Comparison of ENCODE assay signal across 10 mouse cellular contexts in genomic region chr1:165114460-165115175, GRCm38 (mm10). TPM values are rescaled to one million over a fixed set of nuclear protein-coding genes. Genes with fewer than 3 reads are reported as not detected.
DNase-seq lines count a peak whose midpoint lies in the region; ATAC-seq and TF ChIP-seq lines count a peak whose summit lies in the region.
"Had no signal": no experiment of that assay in that cellular context is flagged by ENCODE, and none has a peak within 500 bp of the region (broad histone marks: within the 10 kb centered on the region; RNA-seq: fewer than 3 reads in every experiment).

No protein-coding gene starts in this region.

- H3K4me3 ChIP-seq in kidney, adult 2 months (ENCODE audit: insufficient read depth, low read depth, low read length) = no peak overlapping the region
- H3K4me3 ChIP-seq in heart, embryonic 10.5 days = peak overlapping the region; percentile 36
- no peak overlapping the region for H3K4me3 ChIP-seq in limb, embryonic 14.5 days (replicated peaks; ENCODE audit: low read length)

- ATAC-seq in limb, embryonic 14.5 days (ENCODE audit: low FRiP score, low read depth) = no peak

- no peaks in the 10 kb centered on the region for H3K36me3 ChIP-seq in kidney, adult 2 months (ENCODE audit: control insufficient read depth, insufficient read depth, low read length)
- no peaks in the 10 kb centered on the region for H3K36me3 ChIP-seq in heart, embryonic 10.5 days
- no peaks in the 10 kb centered on the region for H3K36me3 ChIP-seq in limb, embryonic 14.5 days (ENCODE audit: control insufficient read depth, insufficient read depth, low read length)
- H3K36me3 ChIP-seq: G1E had no signal

- TF ChIP-seq CTCF in kidney, adult 2 months (conservative IDR thresholded peaks at IDR 0.05; ENCODE audit: insufficient read depth, insufficient read length, low read depth, low read length) = no peak

- H3K9ac ChIP-seq in limb, embryonic 14.5 days (ENCODE audit: low read depth, low read length, severe bottlenecking) = no peak overlapping the region

- peak; percentile 19 for DNase-seq in kidney, adult 2 months
- DNase-seq in kidney, postnatal 25 days = no peak
- peak; percentile 77 for DNase-seq in brain, adult 2 months (ENCODE audit: low read depth, low spot score)
- DNase-seq in heart, embryonic 10.5 days (ENCODE audit: low spot score) = peak; percentile 91
- DNase-seq in limb, embryonic 14.5 days (ENCODE audit: low spot score) = peak; percentile 33
- peak; percentile 52 for DNase-seq in naive thymus-derived CD4-positive, alpha-beta T cell, adult 2 months (ENCODE audit: low read depth)
- no peak for DNase-seq in adrenal gland, postnatal 14 days
- DNase-seq in right cerebral cortex, postnatal 4 days = no peak

- no peak for TF ChIP-seq POLR2A in kidney, adult 2 months (IDR thresholded peaks at IDR 0.05; ENCODE audit: low read depth, low read length)
- TF ChIP-seq POLR2A in limb, embryonic 14.5 days (IDR thresholded peaks at IDR 0.05; ENCODE audit: borderline replicate concordance, extremely low read depth, insufficient read depth, insufficient read length) = no peak

- no peaks in the 10 kb centered on the region for H3K27me3 ChIP-seq in kidney, adult 2 months (replicated peaks; ENCODE audit: control insufficient read depth, insufficient read depth, low read length)
- no peaks in the 10 kb centered on the region for H3K27me3 ChIP-seq in heart, embryonic 10.5 days (ENCODE audit: insufficient read depth, poor library complexity, severe bottlenecking)
- no peaks in the 10 kb centered on the region for H3K27me3 ChIP-seq in limb, embryonic 14.5 days (ENCODE audit: control insufficient read depth, insufficient read depth, low read length)

- H3K9me3 ChIP-seq in heart, embryonic 10.5 days = no peaks in the 10 kb centered on the region
- no peaks in the 10 kb centered on the region for H3K9me3 ChIP-seq in limb, embryonic 14.5 days (ENCODE audit: control insufficient read depth, low read length)
- H3K9me3 ChIP-seq: G1E had no signal

- H3K4me1 ChIP-seq in kidney, adult 2 months (ENCODE audit: control insufficient read depth, insufficient read depth, low read length) = no peaks in the 10 kb centered on the region
- H3K4me1 ChIP-seq in heart, embryonic 10.5 days = peaks cover 56% of the 10 kb centered on the region
- H3K4me1 ChIP-seq in limb, embryonic 14.5 days (ENCODE audit: control insufficient read depth, insufficient read depth, low read length) = no peaks in the 10 kb centered on the region

- H3K27ac ChIP-seq in kidney, adult 2 months (ENCODE audit: insufficient read depth, low read depth, low read length) = no peak overlapping the region
- H3K27ac ChIP-seq in heart, embryonic 10.5 days = peak overlapping the region; percentile 91
- no peak overlapping the region for H3K27ac ChIP-seq in limb, embryonic 14.5 days (replicated peaks; ENCODE audit: low read depth, low read length)

- H3K4me2 ChIP-seq in limb, embryonic 14.5 days (replicated peaks; ENCODE audit: low read depth, low read length, severe bottlenecking) = no peak overlapping the region

- WGBS in kidney, adult 2 months = 40% methylated on average over 17 of the region's 17 CpGs
- WGBS in heart, embryonic 10.5 days = 7% methylated on average over 17 of the region's 17 CpGs
- 44% methylated on average over 17 of the region's 17 CpGs for WGBS in limb, embryonic 14.5 days

RNA-seq across cellular contexts. Expression of gene Tbx19, which starts 46.0 kb away (rescaled TPM):
- polyA plus RNA-seq in kidney, adult 2 months (2012; rRNA removed) = not detected in 2 replicates
- polyA plus RNA-seq in heart, embryonic 10.5 days (2016; fragmentation: Nextera tagmentation; extraction: Ambion mirVana) = not detected in 2 replicates
- not detected in 2 replicates for polyA plus RNA-seq in limb, embryonic 14.5 days (2012; rRNA removed)
- not detected in 2 replicates for polyA plus RNA-seq in limb, embryonic 14.5 days (2014; fragmentation: Nextera tagmentation; extraction: Ambion mirVana)
- not detected in 2 replicates for total RNA-seq in adrenal gland, postnatal 14 days (2021)
- total RNA-seq: G1E; layer of hippocampus, postnatal 14 days had no signal
- polyA plus RNA-seq: G1E had no signal

Comparison
In these comparisons a context has a peak if more than half of its experiments do, and no peak if none do; other contexts are left out.
1. DNase-seq: peak in kidney, adult 2 months (single experiment), brain, adult 2 months (single experiment), heart, embryonic 10.5 days (single experiment), limb, embryonic 14.5 days (single experiment) and naive thymus-derived CD4-positive, alpha-beta T cell, adult 2 months (single experiment); none in kidney, postnatal 25 days (0 of 2), adrenal gland, postnatal 14 days (single experiment) and right cerebral cortex, postnatal 4 days (single experiment).